ENCODE assay signal across 19 mouse cellular contexts in genomic region chr17:83744231-83744824, GRCm38 (mm10).
"Had no signal": no experiment of that assay in that cellular context is flagged by ENCODE, and none has a peak within 500 bp of the region (broad histone marks: within the 10 kb centered on the region; RNA-seq: fewer than 3 reads in every experiment).

No protein-coding gene starts in this region.

- H3K9me3 ChIP-seq: liver, embryonic 12.5 days; liver, embryonic 15.5 days; stomach, embryonic 15.5 days had no signal

- H3K4me2 ChIP-seq: liver, embryonic 12.5 days; liver, embryonic 15.5 days; lung, embryonic 15.5 days; midbrain, embryonic 13.5 days; stomach, embryonic 15.5 days had no signal

- H3K27ac ChIP-seq: kidney, postnatal 0 days; layer of hippocampus, adult 2 months; liver, embryonic 12.5 days; liver, embryonic 15.5 days; lung, embryonic 15.5 days; midbrain, embryonic 10.5 days; midbrain, embryonic 13.5 days; stomach, embryonic 15.5 days had no signal

- ATAC-seq: liver, embryonic 12.5 days; midbrain, embryonic 13.5 days; midbrain, embryonic 16.5 days had no signal

- H3K9ac ChIP-seq: liver, embryonic 12.5 days; liver, embryonic 15.5 days; lung, embryonic 15.5 days; midbrain, embryonic 13.5 days; stomach, embryonic 15.5 days had no signal

- H3K4me3 ChIP-seq: layer of hippocampus, adult 2 months; liver, embryonic 12.5 days; liver, embryonic 15.5 days; lung, embryonic 15.5 days; midbrain, embryonic 10.5 days; midbrain, embryonic 13.5 days; stomach, embryonic 15.5 days had no signal

- H3K4me1 ChIP-seq: lung, embryonic 15.5 days; midbrain, embryonic 13.5 days; stomach, embryonic 15.5 days had no signal

- DNase-seq: kidney, adult 2 months; kidney, postnatal 25 days; layer of hippocampus, adult 9-11 months; lung, adult 18-20 months; lung, postnatal 36 days; right cerebral cortex, postnatal 25 days; spleen, adult 18-20 months; thymus, adult 2 months; thymus, postnatal 14 days; thymus, postnatal 4 days had no signal

- H3K27me3 ChIP-seq: liver, embryonic 12.5 days; liver, embryonic 15.5 days; lung, embryonic 15.5 days; midbrain, embryonic 13.5 days; stomach, embryonic 15.5 days had no signal
